Mouse (Mus musculus) midbrain, embryonic 11.5 days (tissue): ENCODE data around the gene Mavs. TPM values are rescaled to one million over a fixed set of nuclear protein-coding genes. Genes with fewer than 3 reads are reported as not detected.

Experiments used
- ATAC-seq: fragments of 200-750 bp; cut with Nextera tagmentation; 2 replicates; pipeline ENCODE4 v1.8.0; 2017; ENCODE audit warnings: moderate TSS enrichment, moderate library complexity; ENCODE audit not compliant: low FRiP score
- DNase-seq: peaks from one replicate; pipeline ENCODE4 v3.0.0; 2015; ENCODE audit warnings: low spot score; ENCODE audit errors: missing footprints
- H3K27ac ChIP-seq: fragments of 300-500 bp; sonication (generic); 2 replicates; pipeline ENCODE4 v1.5.1; 2014; ENCODE audit warnings: low read depth, low read length
- H3K27me3 ChIP-seq: fragments of 300-500 bp; sonication (generic); 2 replicates; pipeline ENCODE4 v1.6.1; 2014; ENCODE audit warnings: mild to moderate bottlenecking, low read length, moderate library complexity, mixed read lengths; ENCODE audit not compliant: control insufficient read depth, insufficient read depth
- H3K36me3 ChIP-seq: fragments of 300-500 bp; sonication (generic); 2 replicates; pipeline ENCODE4 v1.6.1; 2014; ENCODE audit warnings: mild to moderate bottlenecking, low read length, moderate library complexity, mixed read lengths; ENCODE audit not compliant: control insufficient read depth, insufficient read depth
- H3K4me1 ChIP-seq: fragments of 300-500 bp; sonication (generic); 2 replicates; pipeline ENCODE4 v1.6.1; 2014; ENCODE audit warnings: low read length; ENCODE audit not compliant: control insufficient read depth, insufficient read depth
- H3K4me2 ChIP-seq: fragments of 300-500 bp; sonication (generic); 2 replicates; pipeline ENCODE4 v1.6.1; 2014; ENCODE audit warnings: mild to moderate bottlenecking, moderate library complexity
- H3K4me3 ChIP-seq: fragments of 300-500 bp; sonication (generic); 2 replicates; pipeline ENCODE4 v1.5.1; 2014; ENCODE audit warnings: low read depth, low read length
- H3K9ac ChIP-seq: fragments of 300-500 bp; sonication (generic); 2 replicates; pipeline ENCODE4 v1.6.1; 2014; ENCODE audit warnings: low read length
- H3K9me3 ChIP-seq: fragments of 300-500 bp; sonication (generic); 2 replicates; pipeline ENCODE4 v1.6.1; 2016; ENCODE audit warnings: low read length; ENCODE audit not compliant: control insufficient read depth
- WGBS: fragments of 180-500 bp; shearing (Covaris S2); extraction: QIAGEN DNeasy Blood & Tissue Kit; methylation state at CpG from one replicate; pipeline ENCODE4 v1.1.7; 2014; 5-methylcytosine and 5-hydroxymethylcytosine counted together
- polyA plus RNA-seq: library from polyadenylated mRNA; unstranded; fragments of >200 nt; fragmentation: Nextera tagmentation; extraction: Ambion mirVana; gene quantifications from 2 replicates; pipeline ENCODE4 v1.2.1, GENCODE M21; 2014

Gene Mavs
- polyA plus RNA-seq, 1 experiment from 2014 or later = 13.3 TPM

DNA sequence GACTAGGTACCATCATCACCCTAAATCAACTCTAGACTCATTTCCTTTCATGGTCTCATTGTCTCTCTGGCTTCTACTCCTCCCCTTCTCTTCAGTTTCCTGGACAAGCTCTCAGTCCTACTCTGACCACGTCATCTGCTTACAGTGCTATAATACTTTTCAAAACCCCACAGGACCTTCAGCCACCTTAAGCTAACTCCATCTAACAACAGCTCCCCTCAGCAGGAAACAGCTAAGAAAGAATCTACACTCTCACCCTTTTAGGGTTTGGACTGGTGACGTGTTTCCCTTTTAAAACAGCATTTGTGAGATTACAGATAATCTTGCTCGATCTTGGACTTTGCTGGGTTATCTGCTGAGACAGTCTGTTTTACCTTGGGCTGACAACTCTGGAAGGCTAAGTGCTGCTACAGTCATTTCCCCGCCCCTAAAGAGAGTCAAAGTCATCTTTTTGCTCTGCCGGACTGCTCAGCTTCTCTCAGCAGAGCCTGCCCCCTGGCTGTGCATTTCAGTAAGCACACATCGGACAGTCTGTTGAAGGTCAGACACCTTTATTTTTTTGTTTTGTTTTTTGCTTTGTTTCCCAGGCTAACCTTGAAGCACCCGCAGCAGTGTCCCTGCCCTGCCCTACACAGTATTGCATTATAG lies 19.9 kb downstream of the Mavs start:
- H3K27me3 ChIP-seq = no peaks in the 10 kb centered on the region
- H3K36me3 ChIP-seq = no peaks in the 10 kb centered on the region
- DNase-seq (peak; percentile 88), ATAC-seq (peak; percentile 59)
- H3K4me3 ChIP-seq = no peak overlapping the region
- no peaks in the 10 kb centered on the region for H3K9me3 ChIP-seq
- H3K27ac ChIP-seq = no peak overlapping the region
- 37% methylated on average over 7 of the region's 7 CpGs for WGBS
- no peak overlapping the region for H3K4me2 ChIP-seq
- 0 out of 2 replicates have a peak overlapping the region, but pooled peaks have one; percentile 3 for H3K9ac ChIP-seq
- no peaks in the 10 kb centered on the region for H3K4me1 ChIP-seq

GRCm38 (mm10) chr2:131254329-131254713 lies 20.5 kb downstream of the Mavs start:
- Histone ChIP-seq H3K27me3 (no peaks in the 10 kb centered on the region), H3K4me3 (no peak overlapping the region), H3K27ac (no peak overlapping the region), H3K4me1 (no peaks in the 10 kb centered on the region), H3K4me2 (no peak overlapping the region), H3K9ac (no peak overlapping the region), H3K9me3 (no peaks in the 10 kb centered on the region), H3K36me3 (no peaks in the 10 kb centered on the region)
- ATAC-seq = no peak
- no peak for DNase-seq
- 90% methylated on average over 2 of the region's 2 CpGs for WGBS

DNA sequence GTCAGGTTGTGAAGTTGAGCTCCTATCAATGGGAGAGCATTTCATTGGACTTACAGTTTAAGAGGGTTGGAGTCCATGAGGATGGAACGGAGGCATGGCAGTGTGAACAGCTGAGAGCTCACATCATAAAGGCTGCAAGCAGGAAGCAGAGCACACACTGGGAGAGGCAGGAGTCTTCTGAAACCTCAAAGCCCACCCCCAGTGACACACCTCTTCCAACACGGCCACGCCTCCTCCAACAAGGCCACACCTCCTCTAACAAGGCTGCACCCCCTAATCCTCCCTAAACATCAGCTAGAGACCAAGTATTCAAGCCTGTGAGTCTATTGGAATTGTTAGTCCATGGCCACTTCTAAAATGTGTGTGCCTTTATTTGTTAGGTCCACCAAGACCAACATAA lies 21.9 kb downstream of the Mavs start:
- no peaks in the 10 kb centered on the region for H3K36me3 ChIP-seq
- WGBS = 46% methylated on average over 3 of the region's 3 CpGs

GRCm38 (mm10) chr2:131258693-131259092 lies 24.8 kb downstream of the Mavs start:
- no peak overlapping the region for H3K4me3 ChIP-seq
- no peak for DNase-seq
- ATAC-seq = no peak
- H3K27ac ChIP-seq = no peak overlapping the region
- H3K4me1 ChIP-seq = peaks cover 5% of the 10 kb centered on the region
- 80% methylated on average over 8 of the region's 8 CpGs for WGBS
- no peaks in the 10 kb centered on the region for H3K9me3 ChIP-seq
- no peak overlapping the region for H3K9ac ChIP-seq
- no peaks in the 10 kb centered on the region for H3K27me3 ChIP-seq
- no peak overlapping the region for H3K4me2 ChIP-seq
- H3K36me3 ChIP-seq = no peaks in the 10 kb centered on the region

More for the DNA sequence above, 21.9 kb downstream of the Mavs start:
- Histone ChIP-seq H3K4me3 (no peak overlapping the region), H3K27me3 (no peaks in the 10 kb centered on the region), H3K4me1 (no peaks in the 10 kb centered on the region), H3K4me2 (no peak overlapping the region), H3K27ac (no peak overlapping the region), H3K9ac (no peak overlapping the region), H3K9me3 (no peaks in the 10 kb centered on the region)
- no peak for ATAC-seq
- DNase-seq = no peak

GRCm38 (mm10) chr2:131260544-131261307 lies 26.9 kb downstream of the Mavs start:
- Histone ChIP-seq H3K4me1 (peaks cover 16% of the 10 kb centered on the region), H3K27ac (no peak overlapping the region), H3K27me3 (no peaks in the 10 kb centered on the region), H3K4me3 (no peak overlapping the region), H3K9ac (no peak overlapping the region; the same call in 1 of the 2 replicates), H3K36me3 (no peaks in the 10 kb centered on the region), H3K9me3 (no peaks in the 10 kb centered on the region), H3K4me2 (no peak overlapping the region)
- 67% methylated on average over 9 of the region's 9 CpGs for WGBS
- ATAC-seq = no peak
- DNase-seq = peak; percentile 85

- Histone ChIP-seq H3K4me1 (peaks cover 16% of the 10 kb centered on the region), H3K9ac (peak overlapping the region; percentile 87)
- WGBS = 3% methylated on average over 10 of the region's 10 CpGs
Observed at GRCm38 (mm10) chr2:131261481-131262212, 27.8 kb downstream of the Mavs start.

GRCm38 (mm10) chr2:131262213-131262672 lies 28.4 kb downstream of the Mavs start, which contains the start of gene Pank2:
Pank2 (plus strand) TSS chr2:131262495.
- Histone ChIP-seq H3K9me3 (no peaks in the 10 kb centered on the region), H3K36me3 (no peaks in the 10 kb centered on the region), H3K27ac (peak within 1 kb of the TSS; percentile 97), H3K4me2 (peak within 1 kb of the TSS; percentile 65), H3K27me3 (no peaks in the 10 kb centered on the region), H3K4me3 (peak within 1 kb of the TSS; percentile 91), H3K4me1 (peaks cover 16% of the 10 kb centered on the region), H3K9ac (peak within 1 kb of the TSS; percentile 98)
- ATAC-seq (peak; percentile 100), DNase-seq (peak; percentile 99)
- WGBS = under 1% methylated on average over 46 of the region's 49 CpGs

More at GRCm38 (mm10) chr2:131261481-131262212, 27.8 kb downstream of the Mavs start:
- Histone ChIP-seq H3K4me2 (peak overlapping the region; percentile 60), H3K36me3 (no peaks in the 10 kb centered on the region), H3K9me3 (no peaks in the 10 kb centered on the region), H3K4me3 (peak overlapping the region; percentile 91), H3K27me3 (no peaks in the 10 kb centered on the region), H3K27ac (peak overlapping the region; percentile 97)
- peak; percentile 91 for DNase-seq
- ATAC-seq = peak; percentile 86

DNA sequence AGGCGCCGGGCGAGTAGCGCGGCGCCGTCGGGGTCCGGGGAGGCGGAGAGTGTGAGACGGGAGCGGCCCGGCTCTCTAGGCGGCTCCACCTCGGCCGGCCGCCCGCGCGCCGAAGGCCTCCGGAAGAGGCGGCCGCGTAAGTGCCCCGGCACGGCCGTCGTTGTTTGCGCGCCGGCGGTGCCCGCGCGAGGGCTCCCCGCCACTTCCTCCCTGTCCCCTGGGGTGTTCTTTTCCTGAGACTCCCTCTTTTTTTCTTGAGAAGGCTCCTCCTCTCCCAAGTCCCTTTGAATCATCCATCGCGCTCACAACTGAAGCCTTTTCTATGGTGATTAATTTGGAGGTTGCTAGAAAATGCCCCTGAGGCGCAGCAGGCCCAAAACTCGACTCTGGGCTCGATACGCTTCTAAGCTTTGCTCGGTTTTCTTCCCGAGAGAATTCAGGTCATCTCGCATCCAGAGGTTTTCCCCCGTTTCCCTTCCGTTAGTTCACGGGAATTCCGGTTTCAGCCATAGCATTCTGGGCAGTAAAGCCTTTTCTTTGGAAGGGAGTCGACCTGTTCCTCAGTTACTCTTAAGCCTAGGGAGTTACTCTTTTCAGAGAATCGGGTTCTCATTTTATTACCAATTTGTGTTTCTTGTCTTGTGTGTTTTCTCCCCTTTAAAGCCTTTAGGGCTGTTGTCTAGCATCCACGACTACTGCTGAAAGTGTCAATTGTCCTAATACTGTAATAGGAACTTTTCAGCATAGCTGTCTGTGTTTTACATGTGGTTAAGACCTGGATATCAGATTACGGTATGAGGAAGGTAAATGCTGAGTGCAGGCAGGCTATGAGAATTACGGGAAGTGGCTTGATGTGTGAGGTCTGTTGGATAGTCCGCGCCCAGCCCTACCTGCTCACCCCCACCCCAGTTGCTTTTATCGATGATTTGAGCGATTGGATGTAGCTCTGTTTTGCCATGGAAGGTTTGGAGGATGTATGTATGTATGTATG lies 29.1 kb downstream of the Mavs start:
- H3K27me3 ChIP-seq = no peaks in the 10 kb centered on the region
- peak overlapping the region; percentile 98 for H3K9ac ChIP-seq
- H3K4me2 ChIP-seq = peak overlapping the region; percentile 65
- peak overlapping the region; percentile 91 for H3K4me3 ChIP-seq
- H3K9me3 ChIP-seq = no peaks in the 10 kb centered on the region
- H3K36me3 ChIP-seq = no peaks in the 10 kb centered on the region
- WGBS = under 1% methylated on average over 51 of the region's 59 CpGs
- ATAC-seq (peak; percentile 84), DNase-seq (peak; percentile 96)
- peaks cover 16% of the 10 kb centered on the region for H3K4me1 ChIP-seq
- H3K27ac ChIP-seq = peak overlapping the region; percentile 97
